Mouse (Mus musculus): Measurements from ENCODE around the gene Myo1b.

GRCm38 (mm10) chr1:51922820-51923219, 6.9 kb upstream of the Myo1b start:
- no peak for TF ChIP-seq USF1 (IDR thresholded peaks at IDR 0.05; ENCODE audit: low read depth, low read length)
- no peak for TF ChIP-seq MAFK (IDR thresholded peaks at IDR 0.05; ENCODE audit: insufficient replicate concordance, low read length)
- no peak for TF ChIP-seq CTCF (conservative IDR thresholded peaks at IDR 0.05 in 1 of 2, IDR thresholded peaks at IDR 0.05 in 1 of 2; ENCODE audit: low read depth in 2 of 2, low read length in 2 of 2)

All from CH12.LX (cell line).